Mouse (Mus musculus) lung, postnatal 25 days (tissue): ENCODE results near the gene Treml1.
"Not testable (repeated sequence)": the region's sequence is repeated elsewhere in the genome, so short reads cannot be mapped to it uniquely, and the experiment has no call there.

Source experiments
- DNase-seq: peaks from one replicate; pipeline ENCODE4 v3.0.0; 2022; ENCODE audit warnings: low spot score

Gene Treml1

DNA sequence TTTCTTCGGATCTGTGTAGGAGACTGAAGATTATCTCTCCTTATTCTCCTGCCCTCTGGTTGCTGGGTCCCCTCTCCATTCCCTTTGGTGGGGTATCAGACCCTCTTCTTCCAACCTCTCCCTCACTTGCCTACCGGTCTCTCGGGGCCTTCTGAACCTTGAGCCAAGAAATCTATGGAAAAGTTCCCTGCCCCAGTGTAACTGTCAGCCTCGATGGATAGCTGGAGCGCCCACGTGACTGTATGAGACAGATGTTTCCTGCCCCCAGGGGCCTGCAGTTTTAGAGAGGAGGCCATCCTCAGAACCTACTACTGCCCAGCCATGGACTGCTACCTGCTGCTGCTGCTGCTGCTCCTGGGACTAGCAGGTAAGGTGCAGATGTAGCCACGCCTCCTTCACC, at the start of gene Treml1:
TSS of gene Treml1 (plus strand) at position 301 of the 400 bp plus-strand sequence.
- DNase-seq, result no peak

GRCm38 (mm10) chr17:48312124-48312523, 47.6 kb upstream of the Treml1 start:
- DNase-seq, result no peak

GRCm38 (mm10) chr17:48315905-48316579, 43.7 kb upstream of the Treml1 start, which contains the start of gene B430306N03Rik:
Gene B430306N03Rik, plus strand, starts transcription at chr17:48316141.
- peak; percentile 21 for DNase-seq

- no peak for DNase-seq
Measured at GRCm38 (mm10) chr17:48318686-48319085, 41.0 kb upstream of the Treml1 start.

GRCm38 (mm10) chr17:48321279-48321678, 38.4 kb upstream of the Treml1 start:
- no peak for DNase-seq

DNA sequence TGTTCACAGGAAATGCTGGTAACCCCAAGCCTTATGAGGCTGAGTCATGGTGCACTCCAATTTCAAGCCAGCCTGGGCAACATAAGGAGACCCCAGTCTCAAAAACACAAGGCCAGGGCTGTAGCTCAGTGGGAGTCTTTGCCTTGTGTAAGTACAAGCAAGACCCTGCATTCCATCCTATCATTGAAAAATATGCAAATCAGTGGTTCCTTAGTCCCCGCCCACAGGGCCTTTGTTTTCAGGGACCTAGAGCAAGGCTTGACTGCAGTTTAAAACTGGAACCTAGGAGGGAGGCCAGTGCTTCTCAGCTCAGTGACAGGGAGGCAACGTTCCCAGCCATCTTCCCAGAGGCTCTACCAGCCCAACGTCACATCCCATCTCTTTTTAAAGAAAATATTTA, 36.5 kb upstream of the Treml1 start:
- DNase-seq, result no peak

GRCm38 (mm10) chr17:48324258-48324657, 35.5 kb upstream of the Treml1 start:
- DNase-seq, result peak; percentile 48

DNA sequence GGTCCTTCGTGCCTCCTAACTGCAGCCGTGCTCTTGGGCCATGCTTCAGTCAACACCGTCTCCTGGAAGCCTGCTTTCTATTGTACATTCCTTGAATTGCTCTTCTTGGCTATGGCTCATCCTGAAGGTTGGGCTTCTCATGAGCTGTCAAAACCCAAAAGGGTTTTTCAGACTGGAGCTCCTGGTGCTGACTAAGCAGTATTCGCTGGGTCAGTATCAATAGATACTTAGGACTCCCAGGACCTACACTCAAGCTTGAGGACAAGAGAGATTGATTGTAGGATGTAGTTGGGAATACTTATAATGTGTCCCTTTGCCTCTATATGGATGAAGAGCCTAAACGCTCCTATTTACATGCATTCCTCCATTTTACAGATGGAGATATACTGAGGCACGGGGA, 34.6 kb upstream of the Treml1 start:
- DNase-seq, result no peak

DNA sequence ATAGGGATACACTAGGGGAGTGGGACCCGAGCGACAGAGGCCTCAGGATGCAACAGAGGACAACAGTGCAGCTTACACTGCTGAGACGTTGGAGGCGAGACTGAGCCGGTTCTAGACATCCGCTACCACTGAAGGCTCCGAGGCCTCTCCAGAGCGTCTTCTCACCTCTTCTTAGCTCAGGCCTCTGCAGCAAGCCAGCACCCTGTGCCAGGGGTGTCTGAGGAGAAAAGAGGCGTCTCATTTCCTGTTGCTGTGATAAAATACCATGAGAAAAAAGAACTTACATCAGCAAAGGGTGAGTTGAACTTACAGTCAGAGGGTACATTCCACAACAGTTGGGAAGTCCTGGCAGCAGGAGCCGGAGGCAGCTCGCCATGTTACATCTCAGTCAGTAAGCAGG, 34.1 kb upstream of the Treml1 start:
- no peak for DNase-seq

- no peak for DNase-seq
Measured at GRCm38 (mm10) chr17:48326656-48327055, 33.1 kb upstream of the Treml1 start.

- DNase-seq, result no peak
Measured at GRCm38 (mm10) chr17:48332524-48332923, 27.2 kb upstream of the Treml1 start.

DNA sequence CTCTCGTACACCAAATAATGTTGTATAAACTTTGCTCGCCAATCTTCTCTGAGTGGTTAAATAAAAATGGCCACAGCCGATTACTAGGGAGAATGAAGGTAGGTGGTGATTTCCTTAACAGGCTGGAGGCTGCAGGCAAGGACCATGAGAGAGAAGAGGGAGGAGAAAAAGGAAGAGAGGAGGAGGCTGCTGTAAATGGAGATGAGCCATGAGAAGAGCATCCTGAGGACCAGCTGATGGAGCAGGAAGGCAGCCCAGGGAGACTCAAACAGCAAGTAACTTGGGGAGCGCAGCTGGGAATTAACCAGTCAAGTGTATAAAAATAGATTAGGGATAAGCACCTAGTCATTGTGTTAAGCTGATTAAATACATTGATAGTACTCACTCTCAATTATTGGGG, 25.5 kb upstream of the Treml1 start:
- no peak for DNase-seq

- peak; percentile 79 for DNase-seq
Measured at GRCm38 (mm10) chr17:48336857-48337256, 22.9 kb upstream of the Treml1 start.

- DNase-seq, result no peak
Measured at GRCm38 (mm10) chr17:48340267-48340666, 19.4 kb upstream of the Treml1 start.

GRCm38 (mm10) chr17:48341947-48342346, 17.8 kb upstream of the Treml1 start:
- DNase-seq, result no peak

GRCm38 (mm10) chr17:48343065-48343464, 16.7 kb upstream of the Treml1 start:
- DNase-seq, result no peak

DNA sequence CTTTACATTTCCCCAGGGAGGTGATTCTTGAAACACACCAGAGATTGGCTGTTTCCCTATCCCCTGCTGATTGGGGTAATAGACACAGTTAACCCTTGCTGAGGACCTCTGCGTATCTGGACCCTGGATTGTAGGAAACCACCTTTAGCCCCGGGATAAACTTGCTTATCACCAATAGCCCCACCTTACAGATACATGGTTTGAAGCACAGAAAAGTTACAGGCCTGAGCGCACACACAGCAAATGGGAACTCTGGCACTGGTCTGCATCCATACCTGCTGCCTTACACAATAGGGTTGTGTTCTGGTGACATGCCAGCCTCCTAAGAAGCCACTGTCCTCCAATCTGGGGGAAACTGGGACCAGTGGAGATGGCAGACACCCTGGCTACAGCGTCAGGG, 13.9 kb upstream of the Treml1 start:
- DNase-seq, result no peak

DNA sequence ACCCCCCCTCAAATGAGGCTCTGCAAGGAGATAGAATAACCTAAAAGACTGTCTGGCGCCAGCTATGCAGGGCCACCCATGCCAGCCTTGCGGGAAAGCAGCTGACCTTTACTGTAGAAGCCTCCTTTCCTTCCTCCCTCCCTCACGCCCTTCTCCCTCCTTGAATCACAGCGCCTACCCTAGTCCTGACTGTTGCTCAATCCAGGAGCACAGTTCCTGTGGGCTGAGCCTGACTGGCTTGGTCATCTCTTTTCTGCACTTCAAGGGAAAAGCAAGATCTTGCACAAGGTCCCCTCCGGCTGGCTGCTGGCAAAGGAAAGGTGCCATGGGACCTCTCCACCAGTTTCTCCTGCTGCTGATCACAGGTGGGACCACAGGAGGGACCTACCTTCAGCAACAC, 13.5 kb upstream of the Treml1 start, which contains the start of gene Trem2:
TSS of gene Trem2 (plus strand) at position 171 of the 400 bp plus-strand sequence.
- peak; percentile 41 for DNase-seq

- DNase-seq, result no peak
Measured at GRCm38 (mm10) chr17:48346834-48347233, 12.9 kb upstream of the Treml1 start.

GRCm38 (mm10) chr17:48347287-48347686, 12.4 kb upstream of the Treml1 start:
- DNase-seq, result no peak

DNA sequence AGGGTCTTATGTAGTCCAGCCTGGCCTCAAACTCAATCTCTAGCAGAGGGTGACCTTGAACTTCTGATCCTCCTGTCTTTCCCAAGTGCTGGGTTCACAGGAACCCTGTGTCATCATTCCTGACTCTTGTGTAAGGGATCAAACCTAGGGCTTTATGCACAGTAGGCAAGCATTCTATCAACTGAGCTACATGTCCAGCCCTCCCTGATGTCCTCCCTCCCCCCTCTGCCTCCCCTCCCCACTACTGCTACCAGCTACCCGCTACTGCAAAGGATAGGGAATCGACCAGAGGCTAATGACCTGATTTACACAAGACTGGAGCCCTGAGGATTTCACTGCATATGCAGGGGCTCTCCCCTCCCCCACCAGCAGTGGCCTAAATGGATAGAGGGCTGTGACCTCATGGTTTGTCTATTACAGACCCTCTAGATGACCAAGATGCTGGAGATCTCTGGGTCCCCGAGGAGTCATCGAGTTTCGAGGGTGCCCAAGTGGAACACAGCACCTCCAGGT, 9.0 kb upstream of the Treml1 start:
- no peak for DNase-seq

GRCm38 (mm10) chr17:48352976-48353375, 6.7 kb upstream of the Treml1 start:
- not testable (repeated sequence) for DNase-seq

GRCm38 (mm10) chr17:48355822-48356221, 3.9 kb upstream of the Treml1 start:
- DNase-seq, result no peak

GRCm38 (mm10) chr17:48357892-48358291, 1.8 kb upstream of the Treml1 start:
- no peak for DNase-seq
